Mouse (Mus musculus) heart, postnatal 25 days (tissue): Measurements from ENCODE around the gene Retreg1. TPM values are rescaled to one million over a fixed set of nuclear protein-coding genes. Genes with fewer than 3 reads are reported as not detected.

Experiments used
- DNase-seq: peaks from one replicate; pipeline ENCODE4 v3.0.0; 2022; ENCODE audit warnings: low spot score
- intact Hi-C: fragments of 180-260 bp; cut with DNase I; formaldehyde crosslinking; loops from one replicate; pipeline ENCODE4 v1.15.1; 2025
- total RNA-seq, 2 experiments: library from RNA; stranded (reverse); gene quantifications; 2 replicates each; pipeline ENCODE4 v1.2.3; 2021

Gene Retreg1
- total RNA-seq, 2 experiments from 2014 or later = 206 to 227 TPM

DNA sequence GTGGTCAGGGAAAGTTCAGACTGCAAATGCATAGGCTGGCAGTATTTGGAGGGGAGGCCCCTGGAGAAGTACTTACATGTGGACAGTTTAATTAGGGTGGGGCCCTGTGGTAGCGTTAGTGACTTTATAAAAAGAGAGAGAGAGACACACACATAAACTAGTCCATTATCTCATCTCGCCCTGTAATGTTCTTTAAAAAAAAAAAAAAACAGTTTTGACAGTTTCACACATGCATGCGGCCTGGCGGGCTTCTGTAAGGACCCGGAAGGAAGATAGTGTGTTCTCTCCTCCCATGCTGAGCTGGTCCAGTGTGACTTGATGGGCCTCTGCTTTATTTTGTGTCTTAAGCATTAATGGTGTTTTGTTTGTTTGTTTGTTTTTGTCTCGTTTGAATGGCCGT, 95.5 kb downstream of the Retreg1 start:
- intact Hi-C loops = no loop called here

DNA sequence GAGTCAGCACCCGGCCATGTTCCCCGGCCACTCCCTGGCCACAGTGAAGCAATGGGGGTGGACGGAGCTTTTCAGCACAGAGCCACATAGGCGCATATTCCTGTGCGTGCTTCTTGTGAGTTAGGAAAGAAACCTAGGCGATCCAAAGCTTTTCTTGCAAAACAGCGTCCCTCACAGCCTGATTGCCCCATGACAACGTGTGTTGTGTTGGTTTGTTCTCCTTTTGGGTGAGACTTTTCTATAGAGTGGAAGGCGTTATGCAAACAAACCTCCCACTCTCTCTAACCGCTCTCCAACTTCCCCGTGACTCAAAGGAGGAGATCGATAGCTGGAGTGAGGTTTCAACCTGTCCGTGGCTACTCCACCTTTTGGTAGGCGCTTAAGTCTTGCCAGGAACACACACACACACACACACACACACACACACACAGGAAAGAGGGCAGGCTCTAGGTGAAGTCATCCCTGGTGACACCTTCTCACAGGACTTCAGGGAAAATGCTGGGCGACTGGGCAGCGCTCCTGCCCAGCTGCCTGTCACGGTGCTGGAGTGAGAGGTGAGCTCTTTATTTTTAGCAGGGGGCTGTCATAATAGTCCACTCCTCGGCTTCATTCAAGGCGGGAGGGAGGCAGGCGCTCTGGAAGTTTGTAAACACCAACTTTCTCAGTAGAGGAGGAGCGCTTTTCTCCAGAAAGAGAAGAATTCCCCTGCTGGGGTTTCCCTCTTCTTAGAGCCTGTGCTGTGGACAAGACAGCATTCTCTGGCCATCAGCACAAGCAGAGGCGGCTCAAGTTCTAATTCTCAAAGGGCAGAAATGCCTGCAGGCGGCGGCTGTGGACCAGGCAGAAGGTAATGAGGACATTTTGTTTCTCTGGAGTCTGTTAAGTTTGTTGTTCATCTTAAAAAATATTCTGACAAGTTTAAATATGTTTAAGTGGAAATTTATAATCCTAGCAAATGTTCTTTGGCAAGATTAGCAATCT, 97.7 kb downstream of the Retreg1 start:
- DNase-seq = no peak
- intact Hi-C loops = loop anchor here (5.0 kb wide), 1 partner anchor 38 kb away; no protein-coding TSS in a partner anchor

More for the DNA sequence above, 95.5 kb downstream of the Retreg1 start:
- DNase-seq = no peak

DNA sequence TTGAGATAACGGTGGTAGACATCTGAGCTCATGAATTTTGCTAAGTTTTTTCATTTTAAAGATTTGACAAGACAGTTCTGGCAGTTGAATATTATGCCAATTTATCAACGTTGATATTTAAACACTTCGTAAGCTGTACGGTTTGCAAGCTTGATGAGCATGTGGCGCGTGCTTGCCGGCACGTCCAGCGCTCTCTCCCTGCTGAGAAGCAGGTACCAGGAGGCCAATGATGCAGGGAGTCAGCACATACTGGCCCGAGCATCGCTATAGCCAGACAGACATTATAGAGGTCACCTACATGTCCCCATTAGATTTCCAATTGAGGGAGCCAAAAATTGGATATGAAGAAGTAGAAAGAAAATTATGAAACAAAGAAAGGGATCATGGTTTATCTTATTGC, 98.5 kb downstream of the Retreg1 start:
- intact Hi-C loops = loop anchor here (5.0 kb wide), 1 partner anchor 39 kb away; no protein-coding TSS in a partner anchor
- no peak for DNase-seq

DNA sequence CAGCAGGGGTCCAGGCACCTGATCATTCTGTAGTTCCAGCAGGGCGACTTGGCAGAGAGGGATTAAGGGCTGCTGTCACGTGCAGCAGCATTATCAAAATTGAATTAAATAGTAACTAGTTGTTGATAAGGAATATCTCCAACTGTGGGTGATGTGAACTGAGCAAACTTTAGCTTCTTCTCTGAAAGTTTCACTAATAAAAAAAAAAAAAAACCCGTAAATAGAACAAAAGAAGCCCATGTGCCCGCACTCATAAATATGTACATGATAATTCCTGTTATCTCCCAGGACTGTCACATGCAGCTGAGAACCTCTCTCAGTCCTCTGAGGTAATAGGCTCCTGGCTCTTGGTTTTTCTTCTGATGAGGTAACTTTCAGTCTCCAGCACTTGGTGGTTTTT, 99.4 kb downstream of the Retreg1 start:
- intact Hi-C loops = loop anchor here (5.0 kb wide), 1 partner anchor 40 kb away; no protein-coding TSS in a partner anchor
- DNase-seq = no peak

- intact Hi-C loops = loop anchor here (5.0 kb wide), 1 partner anchor 41 kb away; no protein-coding TSS in a partner anchor
- no peak for DNase-seq
Observed at GRCm38 (mm10) chr15:25943386-25944137, 100.6 kb downstream of the Retreg1 start.

DNA sequence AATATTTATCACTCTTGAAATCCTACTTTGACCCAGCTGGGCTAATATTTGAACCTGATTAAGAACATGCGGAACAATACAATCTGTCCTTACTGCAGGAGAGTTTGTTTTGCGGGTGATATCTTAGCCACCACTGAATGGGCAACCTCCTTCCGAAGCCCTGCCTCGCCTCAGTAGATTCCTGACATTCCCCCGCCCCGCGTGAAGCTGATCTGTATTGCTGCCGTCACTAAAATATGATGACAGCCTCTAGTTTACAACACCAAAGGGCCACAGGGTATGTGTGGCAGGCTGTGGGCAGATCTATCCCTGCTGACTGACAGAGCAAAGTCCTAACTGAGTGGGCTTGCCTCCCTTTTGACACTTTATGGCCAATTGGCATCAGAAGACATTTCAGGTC, 102.2 kb downstream of the Retreg1 start:
- intact Hi-C loops = no loop called here
- no peak for DNase-seq

- no peak for DNase-seq
Observed at GRCm38 (mm10) chr15:25946482-25946881, 103.5 kb downstream of the Retreg1 start.

DNA sequence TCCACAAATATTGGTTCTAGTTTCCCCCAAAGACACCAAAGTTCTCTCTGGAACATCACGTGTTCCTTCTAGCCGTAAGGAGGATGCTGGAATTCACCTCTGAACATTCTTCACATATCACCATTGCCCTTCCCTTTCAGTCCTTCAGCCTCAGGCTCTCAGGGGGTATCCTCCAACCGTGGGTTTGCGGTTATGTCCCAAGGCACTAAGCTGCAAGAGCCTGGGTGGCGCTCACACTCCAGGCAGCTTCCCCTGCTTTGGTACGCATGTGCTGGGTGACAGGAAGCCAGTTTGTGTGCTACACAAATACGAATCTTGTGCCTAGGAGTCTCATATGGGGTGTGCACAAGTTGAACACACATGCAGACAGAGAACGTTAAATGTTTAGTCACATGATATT, 104.4 kb downstream of the Retreg1 start:
- intact Hi-C loops = no loop called here

More at GRCm38 (mm10) chr15:25946482-25946881, 103.5 kb downstream of the Retreg1 start:
- intact Hi-C loops = no loop called here

DNA sequence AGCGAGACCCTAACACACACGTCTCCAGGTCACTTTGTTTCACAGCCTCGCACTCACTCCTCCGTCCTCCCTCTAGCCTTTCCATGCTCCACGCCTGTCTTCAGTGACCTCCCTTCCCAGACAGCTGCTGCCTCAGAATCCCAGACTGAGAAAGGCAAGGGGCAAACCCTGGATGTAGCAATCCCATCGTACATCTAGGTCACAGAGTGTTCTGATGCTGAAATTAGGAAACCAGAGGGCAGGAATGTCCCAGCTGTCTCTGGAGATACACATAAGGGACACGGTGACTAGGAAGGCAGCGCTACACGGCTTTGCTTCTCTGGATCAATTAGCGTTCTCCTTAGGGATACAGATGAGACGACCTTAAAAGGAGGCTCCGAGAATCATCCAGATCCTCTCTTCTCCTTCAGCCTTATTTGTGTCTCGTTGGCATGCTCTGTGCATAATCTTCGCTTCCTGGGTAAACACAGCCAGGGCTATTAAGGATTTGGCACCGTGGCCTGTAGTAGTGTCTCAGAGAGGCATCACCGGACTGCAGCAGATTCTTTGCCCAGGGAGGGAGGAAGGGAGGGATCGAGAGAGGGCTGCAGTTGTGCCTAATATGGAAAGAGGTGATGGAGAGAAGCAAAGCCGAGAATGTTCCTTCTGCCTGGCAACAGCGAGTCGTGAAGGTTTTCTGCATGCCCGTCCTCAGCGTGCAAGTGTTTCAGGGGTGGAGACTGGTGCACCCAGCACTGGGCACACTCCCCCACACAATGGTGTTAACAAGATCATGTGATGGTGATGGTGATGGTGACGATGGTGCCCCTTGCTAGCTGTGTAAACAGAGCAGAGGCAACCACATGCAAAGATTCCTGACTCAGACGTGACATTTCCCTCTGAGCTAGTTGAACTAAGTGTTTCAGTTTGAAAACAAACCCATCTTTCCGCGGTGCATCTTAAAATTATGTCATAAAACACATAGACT, 105.6 kb downstream of the Retreg1 start:
- intact Hi-C loops = no loop called here
- no peak for DNase-seq

More for the DNA sequence above, 104.4 kb downstream of the Retreg1 start:
- DNase-seq = no peak

GRCm38 (mm10) chr15:25949696-25950095, 106.7 kb downstream of the Retreg1 start:
- intact Hi-C loops = no loop called here
- DNase-seq = no peak

- intact Hi-C loops = no loop called here
- no peak for DNase-seq
Observed at GRCm38 (mm10) chr15:25950584-25950983, 107.6 kb downstream of the Retreg1 start.

- intact Hi-C loops = no loop called here
- DNase-seq = no peak
Observed at GRCm38 (mm10) chr15:25951037-25951436, 108.1 kb downstream of the Retreg1 start.

GRCm38 (mm10) chr15:25956001-25956400, 113.0 kb downstream of the Retreg1 start:
- intact Hi-C loops = no loop called here
- DNase-seq = no peak

GRCm38 (mm10) chr15:25956422-25957117, 113.6 kb downstream of the Retreg1 start:
- DNase-seq = no peak

GRCm38 (mm10) chr15:25957651-25958050, 114.7 kb downstream of the Retreg1 start:
- no peak for DNase-seq
- intact Hi-C loops = loop anchor here (1.0 to 2.0 kb wide), 2 partner anchors 57 to 153 kb away; no protein-coding TSS in a partner anchor

More at GRCm38 (mm10) chr15:25956422-25957117, 113.6 kb downstream of the Retreg1 start:
- intact Hi-C loops = no loop called here

- DNase-seq = no peak
- intact Hi-C loops = loop anchor here (2.0 kb wide), 1 partner anchor 155 kb away; no protein-coding TSS in a partner anchor
Observed at GRCm38 (mm10) chr15:25959375-25959774, 116.4 kb downstream of the Retreg1 start.

- intact Hi-C loops = loop anchor here (10.0 kb wide), 1 partner anchor 535 kb away; no protein-coding TSS in a partner anchor
- DNase-seq = no peak
Observed at GRCm38 (mm10) chr15:25960231-25960630, 117.3 kb downstream of the Retreg1 start.

DNA sequence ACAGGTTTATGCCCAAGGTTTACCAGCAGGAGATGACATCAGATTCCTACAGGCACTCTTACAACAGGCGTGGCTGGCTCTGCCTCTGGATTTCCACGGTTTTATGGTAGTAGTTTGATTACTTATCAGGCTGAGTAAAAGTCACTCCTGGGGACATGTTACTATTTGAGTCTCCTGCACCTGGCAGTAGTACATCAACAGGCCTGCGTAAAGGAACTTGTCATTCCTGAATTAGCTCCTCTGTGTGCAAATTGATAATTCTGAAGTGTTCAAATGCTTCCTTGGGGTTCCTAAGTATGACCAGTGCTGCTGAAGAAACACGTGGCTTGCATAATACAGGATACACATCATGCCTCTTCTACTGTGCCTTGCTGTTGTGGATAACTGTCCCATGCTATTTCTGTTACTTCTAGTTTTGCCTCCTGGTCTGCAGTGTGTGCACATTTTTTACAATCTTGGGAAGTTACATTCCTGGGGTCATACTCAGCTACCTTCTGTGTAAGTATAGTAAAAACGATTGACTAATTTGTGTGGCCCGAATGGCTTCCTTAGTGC, 123.3 kb downstream of the Retreg1 start:
- intact Hi-C loops = loop anchor here (10.0 kb wide), 1 partner anchor 541 kb away; no protein-coding TSS in a partner anchor
- DNase-seq = no peak
